Mouse (Mus musculus): ENCODE results near the gene Trio.
"Not testable (repeated sequence)": the region's sequence is repeated elsewhere in the genome, so short reads cannot be mapped to it uniquely, and the experiment has no call there.

Trio gene

DNA sequence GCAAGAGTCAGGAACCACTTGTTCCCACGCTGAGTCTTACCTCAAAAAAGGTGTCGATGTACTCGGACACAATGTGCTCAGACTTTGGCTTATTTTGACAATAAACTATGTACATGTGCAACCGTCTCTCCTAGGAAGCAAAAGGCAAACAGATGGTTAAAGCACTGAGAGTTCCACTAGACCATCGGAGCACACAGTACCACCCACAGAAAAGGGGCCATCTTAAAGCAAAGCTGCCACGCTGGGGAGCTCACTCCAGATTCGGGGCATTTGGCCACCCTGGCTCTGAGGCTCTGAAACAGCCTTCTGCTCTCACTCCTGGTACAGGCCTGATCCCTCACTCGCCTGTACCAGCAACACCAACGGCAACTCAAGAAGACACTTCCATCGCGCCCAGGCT, 269.2 kb downstream of the Trio start:
- DNase-seq, result no peak

DNA sequence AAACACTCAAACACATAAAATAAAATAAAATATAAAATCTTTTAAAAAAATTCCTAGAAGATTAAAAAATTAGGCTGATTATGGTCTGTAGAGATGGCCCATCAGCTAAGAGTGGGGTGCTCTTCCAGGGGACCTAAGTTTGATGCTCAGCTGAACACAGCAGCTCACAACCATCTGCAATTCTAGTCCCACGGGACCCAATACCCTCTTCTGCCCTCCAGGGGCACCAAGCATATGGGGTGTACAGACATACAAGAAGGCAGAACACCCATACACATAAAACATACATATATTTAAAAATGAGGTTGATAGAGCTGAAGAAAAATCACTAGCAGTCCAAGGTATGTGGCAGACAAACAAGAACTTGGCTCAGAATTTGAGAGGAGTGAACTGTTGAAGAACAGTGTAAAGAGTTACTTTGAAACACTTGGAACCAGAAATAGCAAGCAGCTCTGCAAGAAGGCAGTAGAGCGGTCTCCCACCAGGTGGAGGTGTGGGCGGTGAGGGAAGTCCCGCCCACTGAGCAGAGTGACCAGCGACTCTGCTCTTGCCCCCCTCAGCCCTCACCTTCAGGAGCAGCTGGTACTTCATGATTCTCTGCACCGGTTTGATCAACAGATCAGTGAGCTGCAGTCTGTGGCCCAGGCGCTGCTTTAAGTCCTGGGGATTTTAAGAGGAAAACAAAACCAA, 270.9 kb downstream of the Trio start:
- DNase-seq, result no peak

DNA sequence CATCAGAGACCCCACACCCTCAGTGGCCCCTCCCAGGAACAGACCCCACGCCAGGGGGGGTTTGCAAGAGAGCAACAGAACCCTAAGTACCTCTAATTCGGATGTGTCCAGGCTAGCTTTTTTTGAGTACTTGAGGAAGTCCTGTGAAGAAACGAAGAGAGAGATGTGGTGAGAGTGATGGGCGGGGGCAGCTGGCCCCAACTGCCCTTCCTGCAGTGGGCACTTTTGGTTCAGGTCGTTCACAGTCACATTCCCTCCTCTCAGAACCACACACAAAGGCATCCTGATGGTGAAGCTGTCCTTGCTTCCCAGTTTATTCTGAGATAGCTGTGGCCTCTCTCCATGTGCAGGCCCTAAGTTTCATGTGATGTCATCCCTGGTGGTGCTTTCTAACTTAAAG, 271.7 kb downstream of the Trio start:
- DNase-seq, result no peak

GRCm38 (mm10) chr15:27752677-27753342, 272.8 kb downstream of the Trio start:
- DNase-seq, result no peak

- peak; percentile 48 for DNase-seq
These were observed 273.8 kb downstream of the Trio start for GRCm38 (mm10) chr15:27751612-27752405.

GRCm38 (mm10) chr15:27748739-27749138, 276.9 kb downstream of the Trio start:
- DNase-seq, result no peak

DNA sequence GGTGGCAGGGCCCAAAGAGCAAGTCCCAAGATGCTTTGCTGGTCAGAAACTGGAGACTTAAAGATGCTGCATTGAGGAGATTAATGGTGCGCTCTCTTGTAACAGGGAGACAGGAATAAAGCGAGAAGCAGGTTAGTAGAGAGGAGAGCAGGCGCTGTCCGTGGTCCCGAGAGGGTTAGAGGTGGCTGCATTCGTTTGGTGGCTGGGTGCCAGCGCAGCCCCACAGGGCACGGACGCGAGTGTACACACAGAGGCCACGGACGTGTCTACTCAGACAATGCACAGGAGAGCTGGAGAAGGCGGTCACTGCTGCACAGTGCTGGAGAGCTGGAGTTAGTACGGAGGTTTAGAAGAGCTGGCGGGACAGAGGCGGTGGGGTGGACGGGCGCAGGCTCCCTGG, 278.1 kb downstream of the Trio start:
- DNase-seq, result no peak

DNA sequence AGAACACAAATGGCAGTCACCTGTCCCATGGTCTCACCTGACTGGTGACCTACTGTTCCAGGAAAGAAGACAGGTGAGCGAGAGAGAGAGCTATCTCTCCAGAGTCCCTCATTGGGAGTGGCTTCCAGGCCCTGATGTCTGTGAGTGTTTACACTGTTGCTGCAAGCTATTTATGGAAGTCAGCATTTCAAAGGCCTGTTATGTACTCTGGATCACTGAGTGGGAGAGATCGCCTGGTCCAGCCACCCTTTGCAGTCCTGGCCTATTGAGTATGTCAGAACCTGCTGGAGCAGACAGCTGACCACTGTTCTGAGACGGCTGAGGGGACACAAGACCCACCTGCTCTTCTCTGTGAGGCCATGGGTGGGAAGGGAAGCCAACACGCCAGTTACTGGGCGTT, 280.7 kb downstream of the Trio start:
- no peak for DNase-seq

DNA sequence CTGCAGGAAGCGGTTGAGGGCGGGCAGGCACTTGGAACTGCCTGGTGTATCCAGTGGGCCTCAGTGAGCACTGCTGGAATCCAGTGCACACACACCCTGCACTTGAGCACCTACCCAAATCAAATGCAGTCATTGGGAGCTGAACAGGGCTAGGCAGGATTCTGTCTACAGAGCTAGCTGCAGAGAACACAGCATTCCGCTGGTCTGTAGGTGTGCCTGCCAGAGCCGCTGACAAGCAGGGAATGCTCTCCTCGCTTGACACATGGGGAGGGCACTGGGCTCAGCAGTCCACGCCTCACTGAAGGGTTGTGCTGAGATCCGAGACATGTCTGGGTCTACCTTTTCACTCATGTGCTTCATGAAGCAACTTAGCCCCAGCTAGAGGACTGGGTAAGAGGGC, 285.6 kb downstream of the Trio start:
- no peak for DNase-seq

DNA sequence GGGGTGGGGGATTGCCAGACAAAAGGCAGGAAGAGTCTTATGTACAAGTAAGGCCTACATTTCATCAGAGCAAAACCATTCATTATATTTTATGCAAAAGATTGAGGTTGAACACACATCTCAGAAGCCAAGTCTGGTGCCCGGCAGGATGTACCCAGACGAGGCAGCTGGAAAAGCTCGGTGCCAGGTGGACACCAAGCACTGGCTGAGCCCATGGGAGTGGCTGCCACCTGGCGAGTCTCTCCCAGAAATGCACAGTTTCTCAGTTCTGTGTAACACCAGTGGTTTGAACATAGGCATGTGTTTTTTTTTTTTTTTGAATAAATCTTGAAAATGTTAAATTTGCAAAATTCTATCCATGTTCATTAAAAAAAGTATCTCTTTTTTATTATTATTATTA, 293.8 kb downstream of the Trio start:
- no peak for DNase-seq

DNA sequence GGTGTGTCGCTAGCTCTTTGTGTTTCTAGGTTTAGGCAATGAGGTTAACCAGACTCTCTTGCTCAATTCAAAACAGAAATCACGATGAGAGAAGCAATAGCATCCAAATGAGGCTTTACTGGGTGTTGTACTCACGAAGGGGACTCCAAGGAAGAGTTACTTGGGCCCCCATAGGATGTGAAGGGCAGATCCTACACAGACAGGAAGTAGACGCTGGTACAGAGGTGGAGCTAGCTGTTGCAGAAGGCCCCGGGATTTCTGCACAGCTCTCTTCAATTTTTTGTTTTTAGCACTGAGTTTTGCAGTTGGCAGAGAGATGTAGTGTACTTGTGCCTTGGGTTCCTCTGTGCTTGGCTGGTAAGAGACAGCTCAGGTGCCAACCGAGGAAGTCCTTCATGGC, 299.4 kb downstream of the Trio start:
- DNase-seq, result no peak

DNA sequence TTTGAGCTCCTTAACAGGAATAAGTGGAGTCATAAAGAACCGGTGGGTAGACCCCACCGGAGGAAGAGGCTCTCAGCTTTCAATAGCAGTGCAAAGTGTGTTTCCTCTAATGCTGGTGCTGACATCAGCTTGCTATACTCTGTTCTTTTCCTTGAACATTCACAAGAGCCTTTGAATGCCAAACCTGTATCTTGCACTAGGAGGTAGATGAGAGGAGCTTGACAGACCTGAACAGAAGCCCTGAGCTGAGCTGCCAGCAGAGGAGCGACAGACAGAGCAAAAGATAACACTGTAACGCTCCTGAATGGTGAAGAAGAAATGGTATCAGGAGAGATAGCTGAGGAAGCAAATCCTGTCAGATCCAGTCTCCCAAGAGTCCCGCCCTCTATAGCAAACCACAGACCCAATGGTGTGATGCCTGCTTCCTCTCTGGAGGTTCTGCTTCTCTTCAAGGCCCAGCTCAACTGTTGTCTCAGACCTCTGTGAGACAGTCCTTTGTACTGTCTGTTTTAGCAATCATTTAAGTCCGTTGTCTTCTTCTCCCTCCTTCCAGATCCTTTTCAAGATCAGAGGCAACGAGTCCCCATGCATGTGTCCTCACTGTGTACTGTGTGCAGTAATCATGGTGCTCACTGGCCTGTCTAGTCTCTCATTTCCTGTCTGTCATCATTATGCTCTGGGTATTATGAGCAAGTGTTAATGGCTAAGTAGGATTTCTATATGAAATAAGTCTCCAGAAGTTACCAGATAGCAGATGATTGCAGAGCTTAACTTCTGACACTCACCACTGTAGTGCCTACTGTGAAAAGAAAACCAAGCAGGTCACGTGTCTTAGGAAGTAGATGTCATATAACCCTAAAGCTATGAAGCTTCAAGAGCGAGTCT, 300.6 kb downstream of the Trio start:
- no peak for DNase-seq

DNA sequence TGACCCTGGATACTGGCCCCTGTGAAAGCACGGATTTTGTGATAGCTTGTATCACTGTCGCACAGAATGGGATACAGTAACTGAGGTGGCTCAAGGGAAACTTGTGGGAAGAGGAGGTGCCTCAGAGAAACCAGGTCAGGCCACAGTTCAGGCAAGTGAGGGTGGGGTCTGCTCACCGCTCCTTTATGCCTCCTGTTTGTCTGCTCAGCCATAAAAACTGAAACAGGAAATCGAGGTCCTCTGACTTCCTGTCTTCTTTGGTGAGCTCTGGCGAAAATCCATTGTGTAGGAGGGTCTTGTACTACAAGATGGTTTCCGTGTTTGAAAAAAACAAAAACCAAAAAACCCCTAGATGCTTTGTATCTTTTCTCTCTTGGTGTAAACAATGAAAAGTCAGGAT, 301.4 kb downstream of the Trio start:
- DNase-seq, result no peak

GRCm38 (mm10) chr15:27723746-27724145, 301.9 kb downstream of the Trio start:
- no peak for DNase-seq

DNA sequence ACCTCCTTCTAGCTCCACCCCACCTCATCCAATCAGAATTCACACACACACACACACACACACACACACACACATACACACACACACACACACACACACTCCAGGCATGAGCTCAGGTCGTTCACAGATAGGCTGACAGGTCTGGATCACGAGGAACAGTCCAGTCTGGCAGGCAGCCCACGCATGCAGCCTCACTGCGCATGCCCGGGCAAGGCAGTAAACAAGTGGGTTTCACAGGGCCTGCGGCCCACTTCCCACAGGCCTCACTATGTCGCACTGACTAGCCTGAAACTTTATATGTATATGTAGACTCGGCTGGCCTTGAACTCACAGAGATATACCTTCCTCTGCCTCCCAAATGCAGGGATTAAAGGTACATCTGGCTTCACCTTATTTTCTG, 305.4 kb downstream of the Trio start:
- not testable (repeated sequence) for DNase-seq

- no peak for DNase-seq
These were observed 307.0 kb downstream of the Trio start for GRCm38 (mm10) chr15:27718668-27719067.

- no peak for DNase-seq
These were observed 310.3 kb downstream of the Trio start for GRCm38 (mm10) chr15:27715331-27715730.

- DNase-seq, result no peak
These were observed 314.9 kb downstream of the Trio start for GRCm38 (mm10) chr15:27710698-27711097.

DNA sequence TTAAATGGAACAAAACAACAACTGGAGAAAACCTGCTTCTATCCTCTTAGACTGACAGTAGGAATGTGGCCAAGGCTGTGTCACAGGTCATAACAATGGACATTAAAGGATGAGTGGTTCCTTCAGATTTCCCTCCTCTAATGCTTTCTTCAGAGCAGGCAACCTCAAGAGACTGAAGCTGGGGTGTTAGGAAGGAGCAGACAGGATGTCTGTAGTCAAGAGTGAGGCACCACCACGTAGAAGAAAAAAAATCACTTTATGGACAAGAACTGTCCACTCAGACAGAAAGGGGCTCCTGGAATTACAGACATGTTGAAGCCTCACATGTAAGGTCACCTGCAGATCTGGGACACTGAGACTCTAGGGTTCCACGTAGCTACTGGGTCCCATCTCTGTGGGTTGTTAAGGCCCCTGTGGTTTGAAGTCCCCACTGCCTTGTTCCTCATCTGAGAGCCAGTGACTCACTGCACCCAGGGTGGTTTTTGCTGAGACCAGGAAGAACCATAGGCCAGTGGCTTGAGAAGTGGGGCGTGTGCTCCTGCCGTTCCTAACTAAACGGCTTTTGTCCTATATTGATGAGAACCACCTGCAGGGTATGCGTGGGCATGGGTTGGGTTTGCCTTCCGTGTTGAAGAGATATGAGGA, 316.6 kb downstream of the Trio start:
- no peak for DNase-seq

GRCm38 (mm10) chr15:27708499-27708898, 317.1 kb downstream of the Trio start:
- no peak for DNase-seq

DNA sequence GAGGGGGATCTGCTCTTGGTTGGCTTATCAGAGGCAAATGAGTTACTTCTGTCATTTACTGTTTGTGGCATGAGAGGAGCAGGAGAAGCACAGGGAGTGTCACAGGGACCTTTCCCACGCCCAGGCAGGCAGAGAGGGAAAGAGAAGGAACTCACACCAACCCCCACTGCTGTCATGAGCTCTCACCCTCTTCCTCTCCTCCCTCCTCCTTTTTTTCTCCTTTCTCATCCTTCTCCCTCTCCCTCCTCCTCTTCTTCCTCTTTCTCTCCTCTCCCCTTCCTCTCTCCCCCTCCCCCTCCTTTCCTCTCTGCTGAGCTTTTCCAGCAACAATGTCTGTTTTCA, 322.7 kb downstream of the Trio start:
- no peak for DNase-seq
